Mouse (Mus musculus) ES-Bruce4 (cell line): Measurements from ENCODE around the gene Fopnl.

Source experiments
- CTCF ChIP-seq: IDR thresholded peaks from one replicate; pipeline ENCODE4 v1.8.1; 2011; ENCODE audit warnings: low read depth, low read length
- POLR2A ChIP-seq: IDR thresholded peaks from one replicate; pipeline ENCODE4 v1.8.1; 2011; ENCODE audit warnings: low read length; ENCODE audit not compliant: insufficient read depth

DNA sequence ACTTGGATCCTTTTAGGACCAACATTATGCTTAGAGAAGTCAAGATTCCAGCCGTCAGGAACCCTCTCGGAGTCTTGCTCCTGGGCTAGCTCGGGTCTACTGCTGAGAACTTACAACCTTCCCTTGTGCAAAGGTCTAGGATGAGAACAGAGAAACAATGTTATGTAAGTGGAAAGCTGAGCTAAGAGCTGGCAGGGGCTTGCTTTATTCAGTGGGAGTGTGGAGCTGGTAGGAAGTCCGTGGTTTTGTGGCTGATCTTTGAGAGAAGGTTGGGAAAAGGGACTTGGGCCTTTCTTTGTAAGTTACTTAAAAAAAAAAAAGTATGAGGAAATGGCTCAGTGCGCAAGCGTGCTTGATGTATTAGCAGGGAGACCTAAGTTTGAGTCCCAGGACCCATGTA, 46.9 kb upstream of the Fopnl start:
- no peak for TF ChIP-seq CTCF
- no peak for TF ChIP-seq POLR2A
